Mouse (Mus musculus) heart, embryonic 12.5 days (tissue): ENCODE data around the gene Apol10a. TPM values are rescaled to one million over a fixed set of nuclear protein-coding genes. Genes with fewer than 3 reads are reported as not detected.
"Not testable (repeated sequence)": the region's sequence is repeated elsewhere in the genome, so short reads cannot be mapped to it uniquely, and the experiment has no call there.

Experiments
- ATAC-seq: fragments of 200-750 bp; cut with Nextera tagmentation; 2 replicates; pipeline ENCODE4 v1.8.0; 2017; ENCODE audit warnings: moderate TSS enrichment, moderate library complexity; ENCODE audit not compliant: insufficient number of reproducible peaks, low FRiP score
- H3K27ac ChIP-seq: fragments of 300-500 bp; sonication (generic); 2 replicates; pipeline ENCODE4 v1.5.1; 2016; ENCODE audit warnings: mild to moderate bottlenecking, moderate library complexity; ENCODE audit not compliant: poor library complexity, severe bottlenecking
- H3K27me3 ChIP-seq: fragments of 300-500 bp; sonication (generic); replicated peaks from 2 replicates; pipeline ENCODE4 v1.6.1; 2016; ENCODE audit warnings: mild to moderate bottlenecking, moderate library complexity
- H3K36me3 ChIP-seq: fragments of 300-500 bp; sonication (generic); 2 replicates; pipeline ENCODE4 v1.6.1; 2016; ENCODE audit warnings: mild to moderate bottlenecking, moderate library complexity
- H3K4me1 ChIP-seq: fragments of 300-500 bp; sonication (generic); replicated peaks from 2 replicates; pipeline ENCODE4 v1.6.1; 2016; ENCODE audit warnings: mild to moderate bottlenecking
- H3K4me2 ChIP-seq: fragments of 300-500 bp; sonication (generic); 2 replicates; pipeline ENCODE4 v1.6.1; 2016; ENCODE audit warnings: mild to moderate bottlenecking, moderate library complexity
- H3K4me3 ChIP-seq: fragments of 300-500 bp; sonication (generic); 2 replicates; pipeline ENCODE4 v1.5.1; 2016; ENCODE audit warnings: mild to moderate bottlenecking
- H3K9ac ChIP-seq: fragments of 300-500 bp; sonication (generic); 2 replicates; pipeline ENCODE4 v1.6.1; 2016; ENCODE audit warnings: mild to moderate bottlenecking, moderate library complexity
- H3K9me3 ChIP-seq: fragments of 300-500 bp; sonication (generic); replicated peaks from 2 replicates; pipeline ENCODE4 v1.6.1; 2016; ENCODE audit warnings: mild to moderate bottlenecking, moderate library complexity
- WGBS: fragments of 180-500 bp; shearing (Covaris S2); methylation state at CpG from one replicate; pipeline ENCODE4 v1.1.7; 2016; 5-methylcytosine and 5-hydroxymethylcytosine counted together
- polyA plus RNA-seq: library from polyadenylated mRNA; unstranded; fragments of >200 nt; fragmentation: Nextera tagmentation; extraction: Ambion mirVana; gene quantifications from 2 replicates; pipeline ENCODE4 v1.2.1, GENCODE M21; 2016

The Apol10a gene
- polyA plus RNA-seq, 1 experiment from 2014 or later: not detected

GRCm38 (mm10) chr15:77520596-77520995 is 43.7 kb downstream of the Apol10a start:
- H3K27ac ChIP-seq, H3K9ac ChIP-seq, H3K36me3 ChIP-seq, H3K27me3 ChIP-seq, H3K4me3 ChIP-seq, H3K9me3 ChIP-seq, ATAC-seq, H3K4me1 ChIP-seq, H3K4me2 ChIP-seq: not testable (repeated sequence)
- WGBS: 63% methylated on average over 4 of the region's 4 CpGs

GRCm38 (mm10) chr15:77523186-77523843 is 46.5 kb downstream of the Apol10a start:
- not testable (repeated sequence) for H3K4me1 ChIP-seq, ATAC-seq, H3K4me2 ChIP-seq, H3K36me3 ChIP-seq, H3K4me3 ChIP-seq, H3K27ac ChIP-seq, H3K9ac ChIP-seq, H3K27me3 ChIP-seq, H3K9me3 ChIP-seq
- 18% methylated on average over 6 of the region's 6 CpGs for WGBS

GRCm38 (mm10) chr15:77533216-77533615 is 56.4 kb downstream of the Apol10a start, which contains the start of gene Apol7c:
TSS of gene Apol7c (minus strand) at chr15:77533316.
- ATAC-seq: no peak
- H3K9me3 ChIP-seq: no peaks in the 10 kb centered on the region
- H3K4me2 ChIP-seq: no peak within 1 kb of the TSS
- H3K27ac ChIP-seq: no peak within 1 kb of the TSS
- H3K36me3 ChIP-seq: no peaks in the 10 kb centered on the region
- H3K9ac ChIP-seq: no peak within 1 kb of the TSS
- H3K27me3 ChIP-seq: no peaks in the 10 kb centered on the region
- no peak within 1 kb of the TSS for H3K4me3 ChIP-seq
- no peaks in the 10 kb centered on the region for H3K4me1 ChIP-seq

GRCm38 (mm10) chr15:77539221-77539620 is 62.4 kb downstream of the Apol10a start:
- not testable (repeated sequence) for H3K4me2 ChIP-seq, H3K9me3 ChIP-seq, H3K4me3 ChIP-seq, H3K4me1 ChIP-seq, H3K27me3 ChIP-seq, H3K36me3 ChIP-seq, H3K27ac ChIP-seq, ATAC-seq, H3K9ac ChIP-seq
- 13% methylated on average over 1 of the region's 1 CpGs for WGBS

Other genes with a start within 250 kb of the Apol10a start
- 87.6 and 97.4 TPM in 2 replicates for gene Rbfox2, start 170.0 kb upstream of the Apol10a start, polyA plus RNA-seq
- 0.19 TPM in 1 of 2 replicates, not detected in the other for gene Apol7a, start 77.9 kb upstream of the Apol10a start, polyA plus RNA-seq
- 0.74 and 0.76 TPM in 2 replicates for gene Apol9a, start 65.9 kb upstream of the Apol10a start, polyA plus RNA-seq
- not detected in 2 replicates for gene Apol7b, start 29.6 kb upstream of the Apol10a start, polyA plus RNA-seq
- not detected in 2 replicates for gene Apol11a, start 31.2 kb downstream of the Apol10a start, polyA plus RNA-seq
- not detected in 2 replicates for gene Apol7c, start 56.3 kb downstream of the Apol10a start, polyA plus RNA-seq
- gene 1700025B11Rik, start 84.8 kb downstream of the Apol10a start, polyA plus RNA-seq: not detected in 2 replicates
- not detected in 2 replicates for gene Apol10b, start 119.1 kb downstream of the Apol10a start, polyA plus RNA-seq
- not detected in 2 replicates for gene Gm36245, start 122.2 kb downstream of the Apol10a start, polyA plus RNA-seq
- gene Apol11b, start 166.2 kb downstream of the Apol10a start, polyA plus RNA-seq: 0.09 TPM in 1 of 2 replicates, not detected in the other
- gene Apol7e, start 221.8 kb downstream of the Apol10a start, polyA plus RNA-seq: not detected in 2 replicates